Mouse (Mus musculus) cerebellum, adult 18-20 months (tissue): ENCODE data around the gene B230104I21Rik.

Experiments used
- DNase-seq, 2 experiments: peaks; one replicate each; pipeline ENCODE4 v3.0.0; 2021

Gene B230104I21Rik

GRCm38 (mm10) chr4:154396652-154397301, 60.9 kb downstream of the B230104I21Rik start:
- no peak for DNase-seq
